Mouse (Mus musculus): ENCODE measurements around the gene Fgf11. TPM values are rescaled to one million over a fixed set of nuclear protein-coding genes. Genes with fewer than 3 reads are reported as not detected.

Gene Fgf11
- polyA plus RNA-seq, 1 experiment from 2014 or later = 3.7 TPM

- Histone ChIP-seq H3K36me3 (no peaks in the 10 kb centered on the region), H3K27ac (no peak overlapping the region), H3K9ac (no peak overlapping the region), H3K27me3 (peaks cover 53% of the 10 kb centered on the region), H3K4me1 (peaks cover 48% of the 10 kb centered on the region), H3K4me3 (no peak overlapping the region), H3K4me2 (replicated peaks) (no peak overlapping the region), H3K9me3 (replicated peaks) (no peaks in the 10 kb centered on the region)
- 76% methylated on average over 7 of the region's 7 CpGs for WGBS
- no peak for ATAC-seq (ENCODE audit: low FRiP score)
These were observed 3.7 kb downstream of the Fgf11 start for GRCm38 (mm10) chr11:69797924-69798323.

GRCm38 (mm10) chr11:69795983-69796435 lies 5.6 kb downstream of the Fgf11 start:
- Histone ChIP-seq H3K9ac (peak overlapping the region; percentile 55; the same call in 1 of the 2 replicates), H3K4me2 (replicated peaks) (peak overlapping the region; percentile 74), H3K4me3 (peak overlapping the region; percentile 38), H3K27me3 (peaks cover 44% of the 10 kb centered on the region), H3K4me1 (peaks cover 30% of the 10 kb centered on the region), H3K9me3 (replicated peaks) (no peaks in the 10 kb centered on the region), H3K27ac (no peak overlapping the region), H3K36me3 (no peaks in the 10 kb centered on the region)
- no peak for ATAC-seq (ENCODE audit: low FRiP score)
- 5% methylated on average over 13 of the region's 13 CpGs for WGBS

- 2% methylated on average over 52 of the region's 52 CpGs for WGBS
- peak within 1 kb of the TSS; percentile 74 for H3K4me2 ChIP-seq (replicated peaks)
- no peaks in the 10 kb centered on the region for H3K36me3 ChIP-seq
- H3K9me3 ChIP-seq (replicated peaks) = no peaks in the 10 kb centered on the region
- H3K9ac ChIP-seq = peak within 1 kb of the TSS; percentile 55
- H3K4me3 ChIP-seq = peak within 1 kb of the TSS; percentile 38
- H3K27ac ChIP-seq = no peak within 1 kb of the TSS
- H3K4me1 ChIP-seq = peaks cover 26% of the 10 kb centered on the region
- ATAC-seq (ENCODE audit: low FRiP score) = peak; percentile 91
- H3K27me3 ChIP-seq = peaks cover 44% of the 10 kb centered on the region
These were observed 6.3 kb downstream of the Fgf11 start, which contains the start of gene Chrnb1 for GRCm38 (mm10) chr11:69795168-69795982. TSS of gene Chrnb1 (minus strand) at chr11:69795943.

GRCm38 (mm10) chr11:69793429-69793828 lies 8.2 kb downstream of the Fgf11 start:
- peaks cover 44% of the 10 kb centered on the region for H3K27me3 ChIP-seq
- 70% methylated on average over 5 of the region's 5 CpGs for WGBS

GRCm38 (mm10) chr11:69791420-69791819 lies 10.2 kb downstream of the Fgf11 start:
- no peak overlapping the region for H3K4me2 ChIP-seq (replicated peaks)
- H3K36me3 ChIP-seq = no peaks in the 10 kb centered on the region
- no peak for ATAC-seq (ENCODE audit: low FRiP score)
- H3K27me3 ChIP-seq = peaks cover 27% of the 10 kb centered on the region
- no peak overlapping the region for H3K4me3 ChIP-seq
- no peaks in the 10 kb centered on the region for H3K9me3 ChIP-seq (replicated peaks)
- 75% methylated on average over 5 of the region's 5 CpGs for WGBS
- H3K27ac ChIP-seq = no peak overlapping the region
- peaks cover 9% of the 10 kb centered on the region for H3K4me1 ChIP-seq
- H3K9ac ChIP-seq = no peak overlapping the region

More at GRCm38 (mm10) chr11:69793429-69793828, 8.2 kb downstream of the Fgf11 start:
- Histone ChIP-seq H3K9ac (no peak overlapping the region), H3K36me3 (no peaks in the 10 kb centered on the region), H3K4me3 (no peak overlapping the region), H3K27ac (no peak overlapping the region), H3K4me1 (peaks cover 9% of the 10 kb centered on the region), H3K4me2 (replicated peaks) (no peak overlapping the region), H3K9me3 (replicated peaks) (no peaks in the 10 kb centered on the region)
- ATAC-seq (ENCODE audit: low FRiP score) = no peak

GRCm38 (mm10) chr11:69789431-69789830 lies 12.2 kb downstream of the Fgf11 start:
- H3K4me3 ChIP-seq = no peak overlapping the region
- H3K27me3 ChIP-seq = peaks cover 19% of the 10 kb centered on the region; the same call in 1 of the 2 replicates
- no peak overlapping the region for H3K4me2 ChIP-seq (replicated peaks)
- no peak overlapping the region for H3K27ac ChIP-seq
- no peak overlapping the region for H3K9ac ChIP-seq
- ATAC-seq (ENCODE audit: low FRiP score) = no peak
- no peaks in the 10 kb centered on the region for H3K4me1 ChIP-seq
- WGBS = 72% methylated on average over 5 of the region's 5 CpGs
- H3K9me3 ChIP-seq (replicated peaks) = no peaks in the 10 kb centered on the region
- H3K36me3 ChIP-seq = no peaks in the 10 kb centered on the region

- ATAC-seq (ENCODE audit: low FRiP score) = no peak
- no peak overlapping the region for H3K9ac ChIP-seq
- H3K9me3 ChIP-seq (replicated peaks) = no peaks in the 10 kb centered on the region
- H3K36me3 ChIP-seq = no peaks in the 10 kb centered on the region
- no peak overlapping the region for H3K4me3 ChIP-seq
- no peak overlapping the region for H3K27ac ChIP-seq
- no peaks in the 10 kb centered on the region for H3K4me1 ChIP-seq
- 0 out of 2 replicates have a peak, but pooled peaks cover 5% of the 10 kb centered on the region for H3K27me3 ChIP-seq
- WGBS = 81% methylated on average over 5 of the region's 5 CpGs
- no peak overlapping the region for H3K4me2 ChIP-seq (replicated peaks)
These were observed 14.4 kb downstream of the Fgf11 start for GRCm38 (mm10) chr11:69787306-69787705.

GRCm38 (mm10) chr11:69784793-69785272 lies 16.8 kb downstream of the Fgf11 start:
- WGBS = 49% methylated on average over 15 of the region's 15 CpGs
- H3K4me1 ChIP-seq = 0 out of 2 replicates have a peak, but pooled peaks cover 4% of the 10 kb centered on the region
- ATAC-seq (ENCODE audit: low FRiP score) = no peak

GRCm38 (mm10) chr11:69781828-69782227 lies 19.8 kb downstream of the Fgf11 start:
- Histone ChIP-seq H3K4me3 (no peak overlapping the region), H3K27me3 (peaks cover 23% of the 10 kb centered on the region), H3K4me1 (0 out of 2 replicates have a peak, but pooled peaks cover 7% of the 10 kb centered on the region), H3K36me3 (no peaks in the 10 kb centered on the region), H3K27ac (no peak overlapping the region), H3K4me2 (replicated peaks) (no peak overlapping the region), H3K9me3 (replicated peaks) (no peaks in the 10 kb centered on the region), H3K9ac (no peak overlapping the region)
- 35% methylated on average over 4 of the region's 4 CpGs for WGBS
- no peak for ATAC-seq (ENCODE audit: low FRiP score)

More at GRCm38 (mm10) chr11:69784793-69785272, 16.8 kb downstream of the Fgf11 start:
- H3K36me3 ChIP-seq = no peaks in the 10 kb centered on the region
- H3K4me3 ChIP-seq = no peak overlapping the region
- H3K27me3 ChIP-seq = peaks cover 5% of the 10 kb centered on the region; the same call in 1 of the 2 replicates
- H3K9me3 ChIP-seq (replicated peaks) = no peaks in the 10 kb centered on the region
- H3K4me2 ChIP-seq (replicated peaks) = 0 out of 2 replicates have a peak overlapping the region, but pooled peaks have one; percentile 13
- no peak overlapping the region for H3K9ac ChIP-seq
- no peak overlapping the region for H3K27ac ChIP-seq

- peaks cover 10% of the 10 kb centered on the region; the same call in 1 of the 2 replicates for H3K4me1 ChIP-seq
- no peak for ATAC-seq (ENCODE audit: low FRiP score)
- no peak overlapping the region for H3K4me3 ChIP-seq
- no peaks in the 10 kb centered on the region for H3K9me3 ChIP-seq (replicated peaks)
- peaks cover 31% of the 10 kb centered on the region for H3K27me3 ChIP-seq
- WGBS = 63% methylated on average over 7 of the region's 7 CpGs
- no peak overlapping the region for H3K9ac ChIP-seq
- no peak overlapping the region for H3K4me2 ChIP-seq (replicated peaks)
- H3K27ac ChIP-seq = no peak overlapping the region
- peaks cover 11% of the 10 kb centered on the region; the same call in 1 of the 2 replicates for H3K36me3 ChIP-seq
These were observed 22.7 kb downstream of the Fgf11 start for GRCm38 (mm10) chr11:69778985-69779384.

GRCm38 (mm10) chr11:69778258-69778982 lies 23.2 kb downstream of the Fgf11 start:
- H3K27ac ChIP-seq = no peak overlapping the region
- H3K4me3 ChIP-seq = no peak overlapping the region
- no peaks in the 10 kb centered on the region for H3K9me3 ChIP-seq (replicated peaks)
- no peak overlapping the region for H3K9ac ChIP-seq
- H3K36me3 ChIP-seq = peaks cover 11% of the 10 kb centered on the region; the same call in 1 of the 2 replicates
- ATAC-seq (ENCODE audit: low FRiP score) = no peak
- WGBS = 71% methylated on average over 23 of the region's 23 CpGs
- H3K27me3 ChIP-seq = peaks cover 31% of the 10 kb centered on the region
- peaks cover 10% of the 10 kb centered on the region; the same call in 1 of the 2 replicates for H3K4me1 ChIP-seq
- no peak overlapping the region for H3K4me2 ChIP-seq (replicated peaks)

Data from hindbrain, embryonic 12.5 days (tissue).